Mouse (Mus musculus) neural tube, embryonic 13.5 days (tissue): ENCODE results near the gene 4930572O03Rik. TPM values are rescaled to one million over a fixed set of nuclear protein-coding genes. Genes with fewer than 3 reads are reported as not detected.
"Not testable (repeated sequence)": the region's sequence is repeated elsewhere in the genome, so short reads cannot be mapped to it uniquely, and the experiment has no call there.

Source experiments
- ATAC-seq: fragments of 200-750 bp; cut with Nextera tagmentation; 2 replicates; pipeline ENCODE4 v1.8.0; 2017; ENCODE audit warnings: low read depth, mild to moderate bottlenecking, moderate TSS enrichment, moderate library complexity
- H3K27ac ChIP-seq: fragments of 300-500 bp; sonication (generic); replicated peaks from 2 replicates; pipeline ENCODE4 v1.5.1; 2015; ENCODE audit warnings: moderate library complexity, mild to moderate bottlenecking, inconsistent platforms
- H3K27me3 ChIP-seq: fragments of 300-500 bp; sonication (generic); 2 replicates; pipeline ENCODE4 v1.6.1; 2015; ENCODE audit warnings: mild to moderate bottlenecking, inconsistent platforms
- H3K36me3 ChIP-seq: fragments of 300-500 bp; sonication (generic); 2 replicates; pipeline ENCODE4 v1.6.1; 2015; ENCODE audit warnings: mild to moderate bottlenecking, inconsistent platforms
- H3K4me1 ChIP-seq: fragments of 300-500 bp; sonication (generic); replicated peaks from 2 replicates; pipeline ENCODE4 v1.6.1; 2015; ENCODE audit warnings: inconsistent platforms
- H3K4me2 ChIP-seq: fragments of 300-500 bp; sonication (generic); 2 replicates; pipeline ENCODE4 v1.6.1; 2015; ENCODE audit warnings: inconsistent platforms, mild to moderate bottlenecking, moderate library complexity
- H3K4me3 ChIP-seq: fragments of 300-500 bp; sonication (generic); 2 replicates; pipeline ENCODE4 v1.5.1; 2015; ENCODE audit warnings: mild to moderate bottlenecking, inconsistent platforms
- H3K9ac ChIP-seq: fragments of 300-500 bp; sonication (generic); 2 replicates; pipeline ENCODE4 v1.6.1; 2015; ENCODE audit warnings: moderate library complexity, mild to moderate bottlenecking, inconsistent platforms
- H3K9me3 ChIP-seq: fragments of 300-500 bp; sonication (generic); 2 replicates; pipeline ENCODE4 v1.6.1; 2016; ENCODE audit warnings: inconsistent platforms
- WGBS: fragments of 180-500 bp; shearing (Covaris S2); methylation state at CpG from one replicate; pipeline ENCODE4 v1.1.7; 2015; 5-methylcytosine and 5-hydroxymethylcytosine counted together
- polyA plus RNA-seq: library from polyadenylated mRNA; unstranded; fragments of >200 nt; fragmentation: Nextera tagmentation; extraction: Ambion mirVana; gene quantifications from 2 replicates; pipeline ENCODE4 v1.2.1, GENCODE M21; 2015

The 4930572O03Rik gene
- polyA plus RNA-seq, 1 experiment from 2014 or later: not detected

GRCm38 (mm10) chr5:15603585-15603984, 53.3 kb downstream of the 4930572O03Rik start:
- not testable (repeated sequence) for H3K27ac ChIP-seq, H3K4me3 ChIP-seq, ATAC-seq, H3K27me3 ChIP-seq, H3K9ac ChIP-seq, H3K4me2 ChIP-seq, H3K4me1 ChIP-seq, H3K36me3 ChIP-seq
- 78% methylated on average over 8 of the region's 8 CpGs for WGBS
- peaks cover 35% of the 10 kb centered on the region for H3K9me3 ChIP-seq

GRCm38 (mm10) chr5:15603008-15603407, 53.9 kb downstream of the 4930572O03Rik start:
- H3K4me2 ChIP-seq, H3K27me3 ChIP-seq, H3K36me3 ChIP-seq, H3K4me1 ChIP-seq, ATAC-seq, H3K27ac ChIP-seq, H3K9ac ChIP-seq, H3K4me3 ChIP-seq: not testable (repeated sequence)
- peaks cover 35% of the 10 kb centered on the region for H3K9me3 ChIP-seq
- 65% methylated on average over 2 of the region's 2 CpGs for WGBS

DNA sequence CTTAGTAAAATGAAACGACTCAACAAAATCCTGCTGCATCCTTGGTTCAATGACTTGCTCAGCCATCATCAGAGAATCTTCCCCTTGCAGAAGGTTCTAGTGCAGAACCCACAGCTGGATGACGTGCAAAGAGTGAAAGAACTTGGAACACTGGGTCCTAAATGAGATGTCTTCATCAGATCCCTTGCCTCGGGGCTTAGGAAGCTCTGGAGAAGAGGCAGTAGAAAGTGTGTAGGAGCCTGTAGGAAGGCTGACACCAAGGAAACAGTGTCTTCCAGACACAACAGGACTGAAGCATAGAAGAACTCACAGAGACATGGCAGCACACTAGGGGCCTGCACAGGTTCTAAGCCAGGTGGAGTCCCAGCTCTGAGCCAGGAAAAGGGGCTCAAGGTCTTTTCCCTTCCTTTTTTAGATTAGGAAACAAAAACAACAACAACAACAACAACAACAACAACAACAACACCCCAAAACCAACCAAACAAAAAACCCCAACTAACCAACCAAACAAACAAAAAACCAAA, 54.4 kb downstream of the 4930572O03Rik start:
- not testable (repeated sequence) for H3K36me3 ChIP-seq, H3K4me3 ChIP-seq, H3K9ac ChIP-seq, H3K27ac ChIP-seq, ATAC-seq, H3K4me2 ChIP-seq, H3K27me3 ChIP-seq, H3K4me1 ChIP-seq
- H3K9me3 ChIP-seq: peaks cover 34% of the 10 kb centered on the region
- WGBS: 68% methylated on average over 3 of the region's 3 CpGs

Other genes starting within 250 kb of the 4930572O03Rik start
- gene Gm21149, start 180.5 kb downstream of the 4930572O03Rik start, polyA plus RNA-seq: not detected in 2 replicates
- not detected in 2 replicates for gene Gm21190, start 127.8 kb downstream of the 4930572O03Rik start, polyA plus RNA-seq
- gene Gm21083, start 79.7 kb downstream of the 4930572O03Rik start, polyA plus RNA-seq: not detected in 2 replicates
- not detected in 2 replicates for gene Speer4d, start 38.0 kb downstream of the 4930572O03Rik start, polyA plus RNA-seq
- not detected in 2 replicates for gene Speer4c, start 57.2 kb upstream of the 4930572O03Rik start, polyA plus RNA-seq